Mouse (Mus musculus) forebrain, embryonic 13.5 days (tissue): ENCODE data around the gene Gm13420. TPM values are rescaled to one million over a fixed set of nuclear protein-coding genes. Genes with fewer than 3 reads are reported as not detected.
A peak's percentile ranks its signal among the peaks of the same experiment; 100 is the strongest.
"Not testable (repeated sequence)": the region's sequence is repeated elsewhere in the genome, so short reads cannot be mapped to it uniquely, and the experiment has no call there.

ENCODE experiments used
- ATAC-seq: fragments of 200-750 bp; cut with Nextera tagmentation; 2 replicates; pipeline ENCODE4 v1.8.0; 2017
- H3K27ac ChIP-seq: fragments of 300-500 bp; sonication (generic); 2 replicates; pipeline ENCODE4 v1.5.1; 2015; ENCODE audit warnings: inconsistent platforms, mild to moderate bottlenecking, moderate library complexity
- H3K27me3 ChIP-seq: fragments of 300-500 bp; sonication (generic); 2 replicates; pipeline ENCODE4 v1.6.1; 2015; ENCODE audit warnings: mild to moderate bottlenecking, inconsistent platforms
- H3K36me3 ChIP-seq: fragments of 300-500 bp; sonication (generic); 2 replicates; pipeline ENCODE4 v1.6.1; 2015; ENCODE audit warnings: mild to moderate bottlenecking, inconsistent platforms; ENCODE audit not compliant: poor library complexity, severe bottlenecking
- H3K4me1 ChIP-seq: fragments of 300-500 bp; sonication (generic); 2 replicates; pipeline ENCODE4 v1.6.1; 2015; ENCODE audit warnings: inconsistent platforms
- H3K4me2 ChIP-seq: fragments of 300-500 bp; sonication (generic); 2 replicates; pipeline ENCODE4 v1.6.1; 2015; ENCODE audit warnings: inconsistent platforms, mild to moderate bottlenecking, moderate library complexity
- H3K4me3 ChIP-seq: fragments of 300-500 bp; sonication (generic); 2 replicates; pipeline ENCODE4 v1.5.1; 2015; ENCODE audit warnings: mild to moderate bottlenecking, inconsistent platforms
- H3K9ac ChIP-seq: fragments of 300-500 bp; sonication (generic); 2 replicates; pipeline ENCODE4 v1.6.1; 2015; ENCODE audit warnings: mild to moderate bottlenecking, inconsistent platforms
- H3K9me3 ChIP-seq: fragments of 300-500 bp; sonication (generic); replicated peaks from 2 replicates; pipeline ENCODE4 v1.6.1; 2016; ENCODE audit warnings: inconsistent platforms
- WGBS: fragments of 180-500 bp; shearing (Covaris S2); methylation state at CpG from one replicate; pipeline ENCODE4 v1.1.7; 2015; 5-methylcytosine and 5-hydroxymethylcytosine counted together
- polyA plus RNA-seq: library from polyadenylated mRNA; unstranded; fragments of >200 nt; fragmentation: Nextera tagmentation; extraction: Ambion mirVana; gene quantifications from 2 replicates; pipeline ENCODE4 v1.2.1, GENCODE M21; 2015

Gm13420 gene
- polyA plus RNA-seq: not detected in 2 replicates

- H3K4me2 ChIP-seq: peak within 1 kb of the TSS; percentile 32
- no peak for ATAC-seq
- peaks cover 17% of the 10 kb centered on the region for H3K4me1 ChIP-seq
- WGBS: 7% methylated on average over 28 of the region's 28 CpGs
- H3K9ac ChIP-seq: no peak within 1 kb of the TSS; the same call in 1 of the 2 replicates
- H3K4me3 ChIP-seq: no peak within 1 kb of the TSS
- H3K27ac ChIP-seq: no peak within 1 kb of the TSS
- no peaks in the 10 kb centered on the region for H3K36me3 ChIP-seq
- no peaks in the 10 kb centered on the region for H3K9me3 ChIP-seq
- H3K27me3 ChIP-seq: peaks cover 73% of the 10 kb centered on the region
Measured at GRCm38 (mm10) chr2:29751497-29751896, at the start of gene Gm13420. Gene Gm13420, minus strand, starts transcription at chr2:29751685.

GRCm38 (mm10) chr2:29792772-29793487 is 41.4 kb upstream of the Gm13420 start:
- Histone ChIP-seq H3K27ac (no peak overlapping the region), H3K4me3 (no peak overlapping the region), H3K9ac (no peak overlapping the region), H3K4me1 (peaks cover 11% of the 10 kb centered on the region), H3K27me3 (no peaks in the 10 kb centered on the region), H3K36me3 (peaks cover 61% of the 10 kb centered on the region), H3K4me2 (no peak overlapping the region), H3K9me3 (no peaks in the 10 kb centered on the region)
- 98% methylated on average over 2 of the region's 2 CpGs for WGBS
- ATAC-seq: no peak

GRCm38 (mm10) chr2:29787937-29788681 is 36.6 kb upstream of the Gm13420 start, which contains the start of gene Trub2:
Gene Trub2, minus strand, starts transcription at chr2:29788502.
- WGBS: under 1% methylated on average over 45 of the region's 45 CpGs
- peaks cover 63% of the 10 kb centered on the region for H3K36me3 ChIP-seq
- H3K4me2 ChIP-seq: peak within 1 kb of the TSS; percentile 89
- peaks cover 21% of the 10 kb centered on the region for H3K4me1 ChIP-seq
- ATAC-seq: peak; percentile 87
- peak within 1 kb of the TSS; percentile 81 for H3K4me3 ChIP-seq
- peak within 1 kb of the TSS; percentile 59 for H3K27ac ChIP-seq
- H3K27me3 ChIP-seq: no peaks in the 10 kb centered on the region
- H3K9ac ChIP-seq: peak within 1 kb of the TSS; percentile 80
- no peaks in the 10 kb centered on the region for H3K9me3 ChIP-seq

GRCm38 (mm10) chr2:29787104-29787917 is 35.8 kb upstream of the Gm13420 start, which contains the start of gene Coq4:
Gene Coq4, plus strand, starts transcription at chr2:29787493.
- no peaks in the 10 kb centered on the region for H3K9me3 ChIP-seq
- H3K27me3 ChIP-seq: no peaks in the 10 kb centered on the region
- H3K36me3 ChIP-seq: peaks cover 64% of the 10 kb centered on the region
- H3K4me1 ChIP-seq: peaks cover 21% of the 10 kb centered on the region
- 2% methylated on average over 31 of the region's 31 CpGs for WGBS
- H3K9ac ChIP-seq: peak within 1 kb of the TSS; percentile 80
- H3K27ac ChIP-seq: peak within 1 kb of the TSS; percentile 59
- peak within 1 kb of the TSS; percentile 81 for H3K4me3 ChIP-seq
- H3K4me2 ChIP-seq: peak within 1 kb of the TSS; percentile 89
- ATAC-seq: peak; percentile 94

GRCm38 (mm10) chr2:29784290-29784689 is 32.8 kb upstream of the Gm13420 start:
- H3K4me3 ChIP-seq: no peak overlapping the region
- H3K27ac ChIP-seq: no peak overlapping the region
- H3K4me1 ChIP-seq: peaks cover 20% of the 10 kb centered on the region
- ATAC-seq: no peak
- H3K9ac ChIP-seq: no peak overlapping the region
- no peaks in the 10 kb centered on the region for H3K9me3 ChIP-seq
- peaks cover 68% of the 10 kb centered on the region for H3K36me3 ChIP-seq
- 68% methylated on average over 4 of the region's 4 CpGs for WGBS
- no peaks in the 10 kb centered on the region for H3K27me3 ChIP-seq
- H3K4me2 ChIP-seq: no peak overlapping the region

- not testable (repeated sequence) for H3K27me3 ChIP-seq
Measured at GRCm38 (mm10) chr2:29781256-29781655, 29.8 kb upstream of the Gm13420 start.

GRCm38 (mm10) chr2:29773323-29773722 is 21.8 kb upstream of the Gm13420 start:
- no peak overlapping the region for H3K4me3 ChIP-seq
- no peaks in the 10 kb centered on the region for H3K9me3 ChIP-seq
- H3K27me3 ChIP-seq: no peaks in the 10 kb centered on the region
- no peak overlapping the region for H3K4me2 ChIP-seq
- H3K4me1 ChIP-seq: no peaks in the 10 kb centered on the region
- ATAC-seq: no peak
- H3K27ac ChIP-seq: no peak overlapping the region
- WGBS: 95% methylated on average over 4 of the region's 4 CpGs
- no peak overlapping the region for H3K9ac ChIP-seq
- peaks cover 43% of the 10 kb centered on the region for H3K36me3 ChIP-seq

More at GRCm38 (mm10) chr2:29781256-29781655, 29.8 kb upstream of the Gm13420 start:
- 98% methylated on average over 2 of the region's 2 CpGs for WGBS
- not testable (repeated sequence) for H3K4me1 ChIP-seq, H3K4me2 ChIP-seq, H3K27ac ChIP-seq, ATAC-seq, H3K9ac ChIP-seq, H3K4me3 ChIP-seq, H3K9me3 ChIP-seq
- H3K36me3 ChIP-seq: peaks cover 97% of the 10 kb centered on the region

- 89% methylated on average over 8 of the region's 8 CpGs for WGBS
- H3K36me3 ChIP-seq: peaks cover 28% of the 10 kb centered on the region
Measured at GRCm38 (mm10) chr2:29771611-29772461, 20.4 kb upstream of the Gm13420 start.

GRCm38 (mm10) chr2:29770162-29770561 is 18.7 kb upstream of the Gm13420 start:
- Histone ChIP-seq H3K27ac (no peak overlapping the region), H3K36me3 (peaks cover 15% of the 10 kb centered on the region), H3K27me3 (no peaks in the 10 kb centered on the region), H3K4me2 (no peak overlapping the region), H3K9me3 (no peaks in the 10 kb centered on the region), H3K9ac (no peak overlapping the region), H3K4me3 (no peak overlapping the region), H3K4me1 (no peaks in the 10 kb centered on the region)
- ATAC-seq: no peak

More at GRCm38 (mm10) chr2:29771611-29772461, 20.4 kb upstream of the Gm13420 start:
- H3K27me3 ChIP-seq: no peaks in the 10 kb centered on the region
- H3K4me1 ChIP-seq: no peaks in the 10 kb centered on the region
- no peaks in the 10 kb centered on the region for H3K9me3 ChIP-seq
- H3K27ac ChIP-seq: no peak overlapping the region
- no peak overlapping the region for H3K4me3 ChIP-seq
- no peak for ATAC-seq
- H3K9ac ChIP-seq: no peak overlapping the region
- H3K4me2 ChIP-seq: no peak overlapping the region

- H3K4me3 ChIP-seq: no peak overlapping the region
- H3K27ac ChIP-seq: no peak overlapping the region
- no peaks in the 10 kb centered on the region for H3K4me1 ChIP-seq
- no peak for ATAC-seq
- H3K4me2 ChIP-seq: no peak overlapping the region
- 68% methylated on average over 9 of the region's 9 CpGs for WGBS
- no peaks in the 10 kb centered on the region for H3K27me3 ChIP-seq
- peaks cover 6% of the 10 kb centered on the region for H3K36me3 ChIP-seq
- H3K9ac ChIP-seq: no peak overlapping the region
- H3K9me3 ChIP-seq: no peaks in the 10 kb centered on the region
Measured at GRCm38 (mm10) chr2:29768901-29769300, 17.4 kb upstream of the Gm13420 start.
